Mouse (Mus musculus) right cerebral cortex, postnatal 25 days (tissue): ENCODE measurements around the gene Car11.
A peak's percentile ranks its signal among the peaks of the same experiment; 100 is the strongest.

ENCODE experiments used
- DNase-seq: peaks from one replicate; pipeline ENCODE4 v3.0.0; 2022

Car11 gene

GRCm38 (mm10) chr7:45712022-45712757 is 12.5 kb downstream of the Car11 start:
- no peak for DNase-seq

- no peak for DNase-seq
Measured at GRCm38 (mm10) chr7:45713396-45713795, 13.8 kb downstream of the Car11 start.

DNA sequence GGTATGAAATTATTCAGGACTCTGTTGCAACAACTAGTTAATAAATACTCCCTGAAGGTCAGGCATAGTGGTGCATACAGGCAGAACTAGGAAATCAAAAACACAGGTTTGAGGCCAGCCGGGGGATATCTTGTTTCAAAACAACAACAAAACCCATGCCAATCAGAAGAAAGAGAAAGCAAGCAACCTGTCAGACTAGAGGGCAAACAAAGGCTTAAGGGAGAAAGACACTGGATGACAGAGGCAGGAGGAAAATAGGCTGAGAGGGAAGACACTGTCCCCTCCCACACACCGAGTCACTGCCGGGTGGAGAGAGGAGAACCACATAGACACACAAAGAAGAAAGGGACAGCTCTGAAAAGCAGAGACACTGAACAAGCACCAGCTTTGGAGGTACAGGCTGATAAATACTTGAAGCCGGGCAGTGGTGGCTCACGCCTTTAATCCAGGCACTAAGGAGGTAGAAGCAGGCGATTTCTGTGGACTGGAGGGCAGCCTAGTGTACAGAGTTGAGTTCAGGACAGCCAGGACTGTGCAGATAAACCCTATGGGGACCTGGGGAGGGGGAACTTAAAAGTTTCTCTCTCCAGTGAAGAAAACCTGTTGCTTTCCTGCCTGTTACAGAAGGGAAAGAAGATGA is 14.4 kb downstream of the Car11 start:
- no peak for DNase-seq

DNA sequence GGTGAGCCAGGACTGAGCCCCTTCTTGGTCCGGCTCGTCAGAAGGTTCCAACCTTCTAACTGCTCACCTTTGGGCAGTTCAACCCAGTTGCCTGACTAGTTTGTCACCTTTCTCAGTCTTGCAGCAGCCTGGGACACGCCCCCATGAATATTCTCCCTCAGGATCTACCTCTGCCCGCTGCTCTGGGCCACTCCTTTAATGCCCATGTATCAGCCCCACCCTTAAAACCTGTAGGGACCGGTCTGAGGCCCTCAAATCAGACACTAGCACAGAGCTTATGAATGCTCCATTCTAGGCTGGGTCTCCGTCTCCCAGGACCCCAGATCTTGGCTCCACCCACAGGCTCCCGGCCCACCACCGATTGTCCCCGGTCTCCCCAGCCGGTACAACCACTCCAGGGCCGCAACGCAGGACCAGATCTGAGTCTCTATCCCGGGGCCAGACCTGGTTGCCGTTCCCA is 15.0 kb downstream of the Car11 start:
- no peak for DNase-seq

- peak; percentile 99 for DNase-seq
Measured at GRCm38 (mm10) chr7:45715090-45715708, 15.6 kb downstream of the Car11 start, which contains the start of gene Rpl18. Rpl18 (plus strand) TSS chr7:45715457.

DNA sequence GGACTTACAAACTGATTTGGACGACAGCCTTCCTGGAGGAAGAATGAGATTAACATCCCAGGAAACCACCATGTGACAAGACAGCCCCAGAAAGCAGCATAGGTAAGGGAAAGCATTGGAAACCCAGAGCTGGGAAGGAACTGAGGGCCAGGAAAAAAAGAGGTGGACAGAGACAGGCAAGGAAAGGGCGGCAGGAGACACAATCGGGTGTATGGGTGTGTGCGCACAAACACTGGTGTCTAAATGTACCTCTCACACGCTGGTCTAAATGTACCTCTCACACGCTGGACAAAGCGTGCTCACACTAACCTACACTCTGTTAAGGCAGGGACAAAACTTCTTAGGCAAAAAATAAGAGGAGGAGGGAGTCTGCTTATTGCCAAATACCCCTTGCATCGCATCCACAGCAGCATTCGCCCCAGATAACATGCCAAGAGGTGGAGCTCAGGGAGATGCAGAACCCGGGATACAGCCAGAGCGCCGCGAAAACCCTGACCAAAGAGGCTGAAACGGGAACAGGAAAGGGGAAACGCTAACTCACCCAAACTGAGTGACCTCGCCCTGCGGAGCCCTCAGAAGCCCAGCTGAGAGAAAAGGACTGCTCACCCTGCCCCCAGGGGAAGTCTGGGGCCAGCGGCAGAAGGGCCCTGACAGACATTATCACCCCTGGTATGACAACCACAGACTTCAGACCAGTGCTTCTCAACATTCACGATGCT is 16.3 kb downstream of the Car11 start:
- DNase-seq, result no peak

DNA sequence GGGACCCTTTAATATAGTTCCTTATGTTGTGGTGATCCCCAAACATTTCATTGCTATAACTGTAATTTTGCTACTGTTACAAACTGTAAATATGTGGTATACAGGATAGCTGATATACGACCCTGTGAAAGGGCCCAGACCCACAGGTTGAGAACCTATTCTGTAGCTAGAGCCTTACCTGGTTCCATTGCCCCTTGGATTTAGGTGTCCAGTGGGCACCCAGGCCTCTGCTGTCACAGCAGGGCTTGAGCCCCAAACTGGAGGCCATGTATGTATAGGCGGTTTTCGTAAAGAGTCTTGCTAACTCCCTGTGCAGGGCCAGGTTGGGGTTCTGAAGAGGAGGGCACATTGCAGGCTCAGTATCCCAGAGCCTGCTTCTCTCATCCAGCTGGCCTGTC is 16.8 kb downstream of the Car11 start:
- no peak for DNase-seq

DNA sequence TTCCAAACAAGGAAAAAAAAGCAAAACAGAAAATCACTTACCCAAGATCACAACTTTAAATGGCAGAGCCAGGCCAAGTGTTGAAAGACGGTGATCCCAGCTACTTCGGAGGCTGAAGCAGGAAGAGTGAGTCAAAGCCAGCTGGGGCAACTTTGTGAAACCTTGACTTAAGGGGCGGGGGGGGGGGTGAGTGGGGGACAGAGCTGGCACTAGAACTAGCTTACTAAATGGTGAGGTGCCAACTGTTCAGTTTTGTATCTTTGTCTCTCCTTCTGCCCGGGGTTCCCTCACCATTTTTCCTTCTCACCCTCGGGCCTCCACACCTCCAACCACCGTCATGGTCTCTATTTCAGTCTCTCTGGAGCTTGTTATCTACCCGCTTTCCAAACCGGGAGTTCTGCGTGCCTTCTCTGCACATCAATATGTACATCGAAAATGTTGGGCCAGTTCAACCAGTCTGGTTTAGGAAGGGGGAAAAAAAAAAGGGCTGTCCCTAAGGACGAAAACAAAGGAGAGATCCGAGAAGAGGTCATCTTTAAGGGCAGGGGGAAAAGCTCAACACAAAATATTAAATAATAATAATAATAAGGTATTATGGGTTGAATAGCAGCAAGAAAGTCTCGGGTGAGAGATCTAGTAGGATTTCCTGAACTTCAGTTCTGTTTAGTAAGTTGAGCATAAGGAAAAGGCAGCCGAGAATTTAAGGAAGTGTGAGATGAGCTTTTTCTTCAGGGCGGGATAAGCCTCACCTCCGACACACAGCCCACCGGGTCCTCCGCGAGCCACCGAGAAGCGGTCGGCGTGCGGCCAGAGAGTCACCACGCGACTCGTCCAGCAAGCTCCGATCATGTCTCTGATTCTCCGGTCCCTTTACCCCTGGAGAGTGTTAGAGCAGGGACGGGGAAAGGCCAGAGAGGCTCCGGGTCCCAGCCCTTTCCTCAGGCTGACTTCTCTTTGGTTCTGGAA is 17.6 kb downstream of the Car11 start:
- no peak for DNase-seq

GRCm38 (mm10) chr7:45717918-45718297 is 18.3 kb downstream of the Car11 start, which contains the start of gene Sphk2:
Sphk2 (minus strand) TSS chr7:45718002.
- peak; percentile 97 for DNase-seq

DNA sequence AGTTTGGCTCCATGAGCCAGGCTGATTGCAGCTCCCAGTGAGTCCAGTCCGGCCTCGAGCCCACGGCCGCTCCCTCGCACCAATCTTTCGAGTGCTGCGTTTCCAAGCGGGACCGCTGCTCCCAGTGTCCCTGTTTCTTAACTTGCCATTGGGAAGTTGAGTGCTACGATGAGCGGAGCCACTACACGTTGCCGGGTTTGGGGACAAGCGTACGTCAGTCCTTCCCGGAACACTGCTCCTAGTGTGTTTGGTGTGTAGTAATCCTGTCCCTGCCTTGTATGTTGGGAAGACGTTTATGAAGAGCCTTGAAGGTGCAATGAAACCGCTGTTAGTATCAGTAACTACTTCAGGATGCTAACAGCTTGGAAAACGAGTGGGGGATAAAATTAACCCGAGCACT is 18.7 kb downstream of the Car11 start:
- no peak for DNase-seq

DNA sequence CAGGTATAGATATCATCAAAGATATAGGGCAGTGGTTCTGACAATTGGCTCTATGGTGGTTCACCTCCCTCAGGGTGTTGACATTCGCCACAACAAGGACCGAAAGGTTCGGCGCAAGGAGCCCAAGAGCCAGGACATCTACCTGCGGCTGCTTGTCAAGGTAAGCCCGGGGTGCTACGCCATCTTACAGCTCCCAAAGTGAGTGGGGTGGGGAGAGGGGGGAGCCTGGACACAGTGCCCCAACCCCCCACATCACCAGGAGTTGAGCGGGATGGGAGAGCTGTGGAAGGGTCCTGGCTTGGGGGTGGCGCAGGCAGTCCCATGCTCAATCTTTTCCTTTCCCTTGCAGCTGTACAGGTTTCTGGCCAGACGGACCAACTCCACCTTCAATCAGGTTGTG is 19.5 kb downstream of the Car11 start:
- no peak for DNase-seq

- no peak for DNase-seq
Measured at GRCm38 (mm10) chr7:45719738-45720412, 20.2 kb downstream of the Car11 start.

DNA sequence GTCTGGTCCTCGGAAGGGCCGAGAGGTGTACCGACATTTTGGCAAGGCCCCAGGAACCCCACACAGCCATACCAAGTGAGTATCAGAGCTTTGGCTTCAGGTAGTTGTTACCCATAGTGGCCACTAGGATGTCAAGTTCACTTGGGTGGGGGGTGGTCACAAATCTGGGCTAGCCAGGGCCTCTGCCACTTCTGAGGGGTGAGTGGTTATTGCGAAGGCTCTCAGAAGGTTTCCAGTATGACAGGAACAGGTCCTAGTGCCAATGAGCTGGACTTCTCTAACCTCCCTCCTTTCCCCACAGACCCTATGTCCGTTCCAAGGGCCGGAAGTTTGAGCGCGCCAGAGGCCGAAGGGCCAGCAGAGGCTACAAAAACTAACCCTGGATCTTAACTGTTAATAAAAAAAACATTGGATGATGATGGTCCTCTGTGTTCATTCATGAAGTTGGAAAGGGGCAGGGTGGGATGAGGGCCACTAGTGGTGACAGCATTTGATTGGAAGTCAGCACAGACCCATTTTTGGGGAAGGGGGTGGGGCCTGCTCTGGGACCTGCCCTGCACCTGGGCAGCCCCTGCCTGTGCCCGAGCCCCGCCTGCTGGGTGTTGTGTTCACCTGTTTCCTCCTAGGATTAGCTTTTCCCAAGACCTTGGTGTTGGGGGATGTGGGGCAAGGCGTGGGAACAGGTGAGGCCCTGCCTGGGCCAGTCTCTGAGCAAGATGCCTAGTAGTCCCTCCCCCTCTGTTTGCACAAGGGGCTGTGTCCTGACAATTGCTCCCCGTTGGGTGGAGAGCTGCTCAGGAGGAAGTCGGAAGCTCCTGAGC is 21.0 kb downstream of the Car11 start, which contains the start of gene Fam83e:
TSS of gene Fam83e (plus strand) at position 800 of the 821 bp plus-strand sequence.
- no peak for DNase-seq

- no peak for DNase-seq
Measured at GRCm38 (mm10) chr7:45721234-45721571, 21.6 kb downstream of the Car11 start.

DNA sequence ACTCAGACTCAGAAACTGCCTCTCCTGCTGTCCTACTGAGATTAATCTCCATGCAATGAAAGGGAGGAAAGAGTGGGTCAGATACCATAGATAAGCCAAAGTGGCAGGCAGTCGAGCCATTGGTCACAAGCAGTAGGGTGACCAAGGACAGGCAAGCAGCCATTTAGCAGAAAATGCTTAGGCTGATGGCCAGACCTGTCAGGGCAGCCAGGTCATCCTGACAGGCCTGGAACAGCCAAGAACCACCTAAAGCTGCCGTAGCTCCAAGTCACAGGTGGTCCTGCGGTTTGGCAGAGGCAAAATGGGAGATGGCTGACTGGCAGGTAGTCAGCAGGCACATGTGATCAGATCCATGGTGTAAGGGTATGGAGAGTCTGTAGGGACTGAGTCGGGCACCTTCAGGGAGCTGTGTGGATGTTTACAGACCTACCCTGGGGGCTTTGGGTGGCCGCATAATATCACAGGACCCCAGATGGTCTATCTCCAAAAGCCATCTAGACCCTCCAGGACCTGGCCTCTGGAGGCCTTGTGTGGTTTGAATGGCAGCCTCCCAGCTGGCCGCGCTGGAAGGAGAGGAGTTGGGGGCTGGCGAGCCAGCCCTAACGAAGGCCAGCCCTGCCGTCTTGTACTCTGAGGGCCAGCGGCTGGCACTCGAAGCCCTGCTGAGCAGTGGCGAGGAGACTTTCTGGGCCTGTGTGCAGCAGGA is 22.2 kb downstream of the Car11 start:
- DNase-seq, result no peak

DNA sequence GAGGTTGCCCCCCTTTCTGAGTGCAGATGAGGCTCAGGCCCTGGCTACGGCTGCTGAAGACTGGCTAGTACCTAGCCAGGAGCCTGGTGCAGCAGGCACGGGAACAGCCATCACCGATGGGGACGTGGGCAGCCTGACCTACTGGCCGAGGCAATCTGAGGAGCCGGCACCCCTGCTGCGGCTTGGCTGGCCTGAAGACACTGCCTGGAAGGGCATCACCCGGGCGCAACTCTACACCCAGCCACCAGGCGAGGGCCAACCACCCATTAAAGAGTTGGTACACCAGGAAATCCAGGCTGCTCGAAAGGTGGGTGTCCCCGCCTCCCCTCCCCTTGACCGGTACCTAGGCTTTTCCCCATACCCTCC is 22.7 kb downstream of the Car11 start:
- DNase-seq, result no peak

- DNase-seq, result no peak
Measured at GRCm38 (mm10) chr7:45723301-45723700, 23.7 kb downstream of the Car11 start.

DNA sequence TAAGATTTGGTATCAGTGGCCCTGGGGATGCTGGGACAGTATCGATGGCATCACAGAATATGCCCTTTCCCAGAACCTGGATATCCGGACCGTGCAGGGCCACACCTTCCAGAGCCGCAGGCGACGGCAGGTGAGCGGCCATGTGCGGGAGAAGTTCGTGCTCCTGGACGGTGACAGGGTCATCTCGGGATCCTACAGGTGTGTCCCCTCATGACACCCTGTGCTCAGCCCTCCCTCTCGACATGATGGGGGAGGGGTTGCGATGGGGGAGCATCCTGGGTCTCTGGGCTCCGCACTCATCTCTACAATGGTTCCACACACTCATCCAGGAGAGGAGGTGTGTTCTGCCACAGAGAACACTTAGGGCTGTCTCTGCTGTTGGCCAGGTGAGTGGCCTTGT is 24.1 kb downstream of the Car11 start:
- no peak for DNase-seq

GRCm38 (mm10) chr7:45725151-45725550 is 25.5 kb downstream of the Car11 start:
- DNase-seq, result no peak

GRCm38 (mm10) chr7:45725713-45726112 is 26.1 kb downstream of the Car11 start, which contains the start of gene Spaca4:
Spaca4 (minus strand) TSS chr7:45725813.
- DNase-seq, result no peak
